Mouse (Mus musculus) neutrophil, adult 59 days (primary cell): ENCODE measurements around the gene Plxnb3. TPM values are rescaled to one million over a fixed set of nuclear protein-coding genes. Genes with fewer than 3 reads are reported as not detected.

Experiments
- total RNA-seq, 2 experiments: library from RNA; stranded (reverse); gene quantifications; 1 replicate in 1 of 2; 2 replicates in 1 of 2; pipeline ENCODE4 v1.2.4; 2023

Plxnb3 gene
- total RNA-seq, result under 1 TPM; 0.44 to 0.60 TPM

GRCm38 (mm10) chrX:73756334-73757140 lies at the start of gene Plxnb3:
Plxnb3 (plus strand) TSS chrX:73757090.

GRCm38 (mm10) chrX:73716109-73716661 lies 40.7 kb upstream of the Plxnb3 start, which contains the start of the genes Bcap31 and Abcd1:
Bcap31 (minus strand) TSS chrX:73716175.
Abcd1 (plus strand) TSS chrX:73716597.

GRCm38 (mm10) chrX:73774168-73774760 lies 17.4 kb downstream of the Plxnb3 start, which contains the start of gene Srpk3:
Srpk3 (plus strand) TSS chrX:73774405.

GRCm38 (mm10) chrX:73786364-73787224 lies 29.7 kb downstream of the Plxnb3 start, which contains the start of the genes Idh3g and Ssr4:
Idh3g (minus strand) TSS chrX:73786897.
Ssr4 (plus strand) TSS chrX:73787028.

Other genes with a start within 250 kb of the Plxnb3 start
- under 1 TPM; 0.13 TPM for gene Dusp9, start 117.7 kb upstream of the Plxnb3 start, total RNA-seq
- not detected for gene Pnck, start 97.0 kb upstream of the Plxnb3 start, total RNA-seq
- gene Slc6a8, start 83.9 kb upstream of the Plxnb3 start, total RNA-seq, result under 1 TPM; 0.22 to 0.57 TPM
- 10 to 100 TPM; 83.3 to 89.0 TPM for gene Bcap31, start 40.9 kb upstream of the Plxnb3 start, total RNA-seq
- gene Abcd1, start 40.5 kb upstream of the Plxnb3 start, total RNA-seq, result 10 to 100 TPM; 83.3 to 92.9 TPM
- gene Srpk3, start 17.3 kb downstream of the Plxnb3 start, total RNA-seq, result 1 to 10 TPM in 1 of 2 experiments, under 1 TPM in 1; 0.89 to 1.8 TPM
- gene Idh3g, start 29.8 kb downstream of the Plxnb3 start, total RNA-seq, result 100 to 1,000 TPM in 1 of 2 experiments, 10 to 100 TPM in 1; 89.0 to 105 TPM
- 100 to 1,000 TPM; 128 TPM for gene Ssr4, start 29.9 kb downstream of the Plxnb3 start, total RNA-seq
- gene Pdzd4, start 67.9 kb downstream of the Plxnb3 start, total RNA-seq, result 1 to 10 TPM in 1 of 2 experiments, under 1 TPM in 1; 0.64 to 1.2 TPM
- gene Avpr2, start 135.0 kb downstream of the Plxnb3 start, total RNA-seq, result under 1 TPM in 1 of 2 experiments, not detected in 1; 0.20 TPM
- 10 to 100 TPM; 30.0 to 50.1 TPM for gene L1cam, start 139.0 kb downstream of the Plxnb3 start, total RNA-seq
- gene Arhgap4, start 164.8 kb downstream of the Plxnb3 start, total RNA-seq, result 100 to 1,000 TPM; 227 to 235 TPM
- gene Naa10, start 164.9 kb downstream of the Plxnb3 start, total RNA-seq, result 10 to 100 TPM; 38.1 to 42.0 TPM
- 10 to 100 TPM; 12.2 to 19.8 TPM for gene Renbp, start 173.8 kb downstream of the Plxnb3 start, total RNA-seq
- 10 to 100 TPM; 86.7 to 87.3 TPM for gene Hcfc1, start 209.3 kb downstream of the Plxnb3 start, total RNA-seq